Mouse (Mus musculus): ENCODE results near the gene Ptp4a2.
A peak's percentile ranks its signal among the peaks of the same experiment; 100 is the strongest.
"Not testable (repeated sequence)": the region's sequence is repeated elsewhere in the genome, so short reads cannot be mapped to it uniquely, and the experiment has no call there.

Gene Ptp4a2

GRCm38 (mm10) chr4:129810798-129811604 lies at the start of gene Ptp4a2:
Gene Ptp4a2 (plus strand): TSS chr4:129811219.
- no peak for DNase-seq (ENCODE audit: low spot score)

- no peak for DNase-seq (ENCODE audit: low spot score)
Observed at GRCm38 (mm10) chr4:129761606-129762005, 49.4 kb upstream of the Ptp4a2 start.

DNA sequence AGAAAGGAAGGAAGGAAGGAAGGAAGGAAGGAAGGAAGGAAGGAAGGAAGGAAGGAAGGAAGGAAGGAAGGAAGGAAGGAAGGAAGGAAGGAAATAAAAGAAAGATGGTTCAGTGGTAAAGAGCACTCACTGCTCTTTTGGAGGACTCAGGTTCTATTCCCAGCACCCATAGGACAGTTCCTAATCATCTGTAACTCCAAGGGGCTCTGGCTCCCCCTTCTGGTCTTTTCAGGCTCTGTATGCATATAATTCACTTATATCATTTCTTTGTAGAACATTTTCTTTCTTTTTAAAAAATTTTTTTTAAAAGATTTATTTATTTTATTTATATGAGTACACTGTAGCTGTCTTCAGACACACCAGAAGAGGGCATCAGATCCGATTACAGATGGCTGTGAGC lies 48.5 kb upstream of the Ptp4a2 start:
- not testable (repeated sequence) for DNase-seq (ENCODE audit: low spot score)

DNA sequence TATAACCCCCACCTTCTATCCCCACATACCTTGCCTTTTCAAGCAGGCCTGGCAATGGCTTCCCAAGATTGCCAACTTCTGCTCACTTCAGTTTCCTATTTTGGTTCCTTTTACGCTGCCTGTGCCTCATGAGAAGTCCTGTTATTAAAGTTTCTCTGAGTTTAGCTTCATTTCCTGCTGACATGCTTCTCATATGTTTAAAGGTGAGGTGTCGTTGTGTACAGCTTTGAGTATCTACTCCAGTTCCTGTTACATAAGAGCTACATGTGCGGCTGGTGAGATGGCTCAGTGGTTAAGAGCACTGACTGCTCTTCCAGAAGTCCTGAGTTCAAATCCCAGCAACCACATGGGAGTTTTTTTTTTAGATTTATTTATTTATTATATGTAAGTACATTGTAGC lies 45.7 kb upstream of the Ptp4a2 start:
- no peak for DNase-seq (ENCODE audit: low spot score)

DNA sequence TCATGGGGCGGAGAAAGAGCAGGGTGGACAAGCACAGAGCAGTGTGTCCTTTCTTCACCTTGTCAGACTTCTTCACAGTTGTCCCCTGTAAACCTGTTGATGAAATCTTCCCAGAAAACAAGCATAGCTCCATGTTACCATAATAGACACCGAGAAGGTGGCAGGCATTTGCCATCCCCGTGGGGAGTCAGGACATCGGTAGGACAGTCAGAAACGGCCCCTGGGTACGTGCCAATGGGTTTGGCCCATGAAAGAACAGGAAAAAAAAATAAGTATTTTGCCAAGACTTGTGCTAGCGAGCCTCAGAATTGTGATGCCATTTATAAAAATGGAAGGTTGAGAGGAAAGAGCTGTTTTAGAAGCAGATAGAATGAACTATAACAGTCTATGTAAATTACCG lies 43.2 kb upstream of the Ptp4a2 start:
- DNase-seq (ENCODE audit: low spot score) = no peak

DNA sequence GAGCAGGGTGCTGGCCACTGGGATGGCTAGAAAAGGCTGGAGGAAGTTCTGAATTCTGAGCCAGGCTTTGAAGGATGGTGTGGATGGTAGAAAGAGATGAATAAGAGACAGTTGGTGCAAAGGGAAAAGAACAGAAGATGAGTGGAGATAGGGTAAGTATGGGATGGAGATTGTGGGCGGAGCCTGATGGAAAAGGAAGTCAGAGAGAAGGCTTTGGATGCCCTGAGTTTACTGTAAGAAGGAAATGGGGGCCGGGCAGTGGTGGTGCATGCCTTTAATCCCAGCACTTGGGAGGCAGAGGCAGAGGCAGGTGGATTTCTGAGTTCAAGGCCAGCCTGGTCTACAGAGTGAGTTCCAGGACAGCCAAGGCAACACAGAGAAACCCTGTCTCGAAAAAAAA lies 42.3 kb upstream of the Ptp4a2 start:
- not testable (repeated sequence) for DNase-seq (ENCODE audit: low spot score)

DNA sequence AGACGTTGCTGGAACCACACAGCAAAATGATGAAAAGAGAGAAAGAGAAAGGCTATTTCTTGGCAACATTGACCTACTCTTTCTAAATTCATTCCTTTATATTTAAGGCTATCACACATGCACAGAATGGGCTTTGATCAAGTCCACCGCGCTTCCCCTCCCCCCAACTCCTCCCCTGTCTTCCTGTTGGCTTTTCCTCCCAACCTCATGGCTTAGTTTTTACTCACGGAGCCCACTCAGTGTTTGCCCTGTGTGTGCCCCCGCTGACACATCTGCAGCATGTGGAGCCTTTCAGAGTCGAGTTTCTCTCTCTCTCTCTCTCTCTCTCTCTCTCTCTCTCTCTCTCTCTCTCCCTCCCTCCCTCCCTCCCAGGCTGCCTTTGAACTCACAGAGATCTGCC lies 40.4 kb upstream of the Ptp4a2 start:
- no peak for DNase-seq (ENCODE audit: low spot score)

DNA sequence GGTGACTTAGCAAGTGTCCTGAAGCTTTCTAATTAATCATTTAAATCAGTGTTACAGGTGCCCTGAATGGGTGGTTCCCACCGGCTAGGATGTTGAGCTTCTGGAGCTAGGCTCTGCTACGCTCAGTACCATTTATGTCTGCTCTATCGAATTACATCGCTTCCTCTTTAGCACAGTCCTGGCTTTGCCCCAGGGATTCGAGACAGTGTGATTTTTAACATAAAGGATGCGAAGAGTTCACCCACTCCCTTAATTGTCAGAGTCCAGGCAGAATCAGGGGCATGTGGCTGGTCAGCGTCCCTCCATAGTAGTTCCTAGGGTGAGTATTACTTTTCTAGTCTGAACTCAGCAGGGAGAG lies 39.7 kb upstream of the Ptp4a2 start:
- no peak for DNase-seq (ENCODE audit: low spot score)

DNA sequence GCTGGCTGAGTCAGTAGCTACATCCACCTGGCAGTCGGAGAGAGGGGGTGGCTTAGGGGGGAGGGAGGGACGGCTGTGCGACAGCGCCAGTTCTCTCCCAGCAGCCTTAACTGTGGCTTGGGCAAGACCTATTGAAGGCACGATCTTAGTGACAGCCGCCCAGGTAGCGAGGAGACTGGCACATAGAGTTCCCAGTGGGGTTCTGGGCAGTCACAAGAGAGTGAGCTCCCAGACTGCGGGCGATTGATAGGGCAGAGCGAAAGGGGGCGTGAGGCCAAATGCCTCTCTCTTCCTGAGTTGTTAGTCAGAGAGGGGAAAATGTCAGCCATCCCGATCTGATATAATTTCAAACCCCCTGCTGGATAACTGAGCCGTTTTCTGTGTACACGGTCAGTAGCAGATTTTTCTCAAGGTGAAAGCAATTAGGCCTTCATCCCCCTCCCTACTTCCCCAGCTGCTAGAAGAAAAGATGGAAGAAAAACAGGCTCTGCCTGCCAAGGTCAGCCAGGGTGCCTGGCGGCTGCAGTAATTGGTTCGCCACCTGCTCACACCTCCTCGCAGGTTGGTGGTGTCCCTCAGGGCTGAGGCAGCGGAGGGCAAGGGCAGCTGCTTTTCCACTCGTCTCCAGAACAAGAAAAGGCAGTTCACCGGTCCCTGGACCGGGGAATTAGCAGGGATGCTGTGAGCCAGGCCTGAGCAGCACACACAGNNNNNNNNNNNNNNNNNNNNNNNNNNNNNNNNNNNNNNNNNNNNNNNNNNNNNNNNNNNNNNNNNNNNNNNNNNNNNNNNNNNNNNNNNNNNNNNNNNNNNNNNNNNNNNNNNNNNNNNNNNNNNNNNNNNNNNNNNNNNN lies 39.1 kb upstream of the Ptp4a2 start:
- DNase-seq (ENCODE audit: low spot score) = no peak

GRCm38 (mm10) chr4:129781881-129782675 lies 28.9 kb upstream of the Ptp4a2 start:
- DNase-seq (ENCODE audit: low spot score) = no peak

GRCm38 (mm10) chr4:129782857-129783331 lies 28.1 kb upstream of the Ptp4a2 start:
- DNase-seq (ENCODE audit: low spot score) = no peak

GRCm38 (mm10) chr4:129783506-129783905 lies 27.5 kb upstream of the Ptp4a2 start:
- DNase-seq (ENCODE audit: low spot score) = no peak

DNA sequence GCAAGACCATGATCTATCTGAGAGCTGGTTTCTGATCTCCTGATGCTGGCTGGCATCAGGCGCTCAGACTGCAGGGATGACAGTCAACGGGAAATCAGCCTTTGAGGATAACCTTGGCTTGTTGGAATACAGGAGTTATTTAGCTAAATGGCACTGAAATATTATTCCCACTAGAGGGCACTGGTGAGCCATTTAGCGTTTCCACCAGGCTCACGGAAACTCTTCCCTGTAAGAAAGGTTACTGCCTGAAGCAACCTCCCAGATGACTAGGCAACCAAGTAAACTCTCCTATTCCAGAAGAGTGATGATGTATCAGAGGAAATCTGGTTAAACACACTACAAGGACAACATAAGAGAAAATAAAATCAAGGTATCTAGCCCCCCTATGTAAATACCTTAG lies 25.8 kb upstream of the Ptp4a2 start:
- no peak for DNase-seq (ENCODE audit: low spot score)

GRCm38 (mm10) chr4:129788693-129789092 lies 22.3 kb upstream of the Ptp4a2 start:
- DNase-seq (ENCODE audit: low spot score) = no peak

DNA sequence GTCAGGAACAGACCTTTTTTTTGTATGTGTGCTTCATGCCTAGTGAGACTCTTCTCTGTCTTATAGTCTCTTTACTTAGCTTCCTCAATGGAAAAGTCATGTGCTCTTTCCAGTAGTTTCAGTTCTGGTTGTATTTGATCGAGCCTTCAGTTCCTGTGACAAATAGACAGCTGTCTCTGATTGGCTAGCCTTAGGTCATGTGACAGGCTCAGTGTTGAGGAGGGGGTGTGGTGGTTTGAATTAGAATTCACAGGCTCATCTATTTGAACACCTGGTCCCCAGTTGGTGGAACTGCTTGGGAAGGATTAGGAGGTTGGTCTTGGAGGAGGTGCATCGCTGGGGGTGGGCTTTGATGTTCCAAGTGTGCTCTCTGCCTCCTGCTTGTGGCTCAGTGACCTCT lies 21.4 kb upstream of the Ptp4a2 start:
- no peak for DNase-seq (ENCODE audit: low spot score)

DNA sequence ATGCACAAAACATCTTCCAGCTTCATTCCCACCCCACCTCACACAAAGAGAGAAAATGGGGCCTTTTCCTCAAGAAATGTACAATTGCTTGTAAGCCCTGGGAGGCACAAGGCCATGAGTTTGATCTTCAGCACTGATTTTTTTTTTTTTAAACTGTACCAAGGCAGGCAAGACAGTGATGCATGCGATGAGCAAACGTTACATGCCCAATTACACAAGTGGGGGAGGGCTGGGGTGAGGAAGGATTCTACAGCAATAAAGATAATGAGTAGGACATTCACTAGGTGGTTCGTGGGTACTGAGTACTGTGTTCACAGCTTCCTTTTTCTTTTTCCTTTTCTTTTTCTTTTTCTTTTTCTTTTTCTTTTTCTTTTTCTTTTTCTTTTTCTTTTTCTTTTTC lies 20.5 kb upstream of the Ptp4a2 start:
- no peak for DNase-seq (ENCODE audit: low spot score)

- no peak for DNase-seq (ENCODE audit: low spot score)
Observed at GRCm38 (mm10) chr4:129791399-129791798, 19.6 kb upstream of the Ptp4a2 start.

DNA sequence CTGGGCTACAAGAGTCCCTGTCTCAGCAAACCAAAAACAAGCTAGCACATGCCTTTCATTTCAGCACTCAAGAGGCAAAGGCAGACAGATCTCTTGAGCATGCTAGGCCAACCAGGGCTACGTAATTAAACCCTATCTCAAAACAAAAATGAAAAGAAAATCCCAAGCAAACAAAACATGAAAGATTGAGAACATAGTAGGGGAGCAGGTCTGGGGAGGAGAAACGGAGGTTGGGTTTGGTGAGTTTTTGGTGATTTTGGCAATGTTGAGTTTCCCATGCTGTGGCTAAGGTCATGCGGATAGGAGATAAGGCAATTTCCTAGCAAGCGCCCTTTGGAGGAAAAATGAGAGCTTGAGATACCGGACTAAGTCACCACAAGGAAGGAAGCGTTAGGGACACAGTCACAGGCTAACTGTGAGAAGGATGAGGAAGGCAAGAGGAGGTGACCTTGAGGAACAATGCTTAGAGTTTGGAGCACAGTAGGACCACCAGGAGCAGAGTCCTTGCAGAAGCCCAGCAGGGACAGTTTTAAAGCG lies 18.3 kb upstream of the Ptp4a2 start:
- no peak for DNase-seq (ENCODE audit: low spot score)

DNA sequence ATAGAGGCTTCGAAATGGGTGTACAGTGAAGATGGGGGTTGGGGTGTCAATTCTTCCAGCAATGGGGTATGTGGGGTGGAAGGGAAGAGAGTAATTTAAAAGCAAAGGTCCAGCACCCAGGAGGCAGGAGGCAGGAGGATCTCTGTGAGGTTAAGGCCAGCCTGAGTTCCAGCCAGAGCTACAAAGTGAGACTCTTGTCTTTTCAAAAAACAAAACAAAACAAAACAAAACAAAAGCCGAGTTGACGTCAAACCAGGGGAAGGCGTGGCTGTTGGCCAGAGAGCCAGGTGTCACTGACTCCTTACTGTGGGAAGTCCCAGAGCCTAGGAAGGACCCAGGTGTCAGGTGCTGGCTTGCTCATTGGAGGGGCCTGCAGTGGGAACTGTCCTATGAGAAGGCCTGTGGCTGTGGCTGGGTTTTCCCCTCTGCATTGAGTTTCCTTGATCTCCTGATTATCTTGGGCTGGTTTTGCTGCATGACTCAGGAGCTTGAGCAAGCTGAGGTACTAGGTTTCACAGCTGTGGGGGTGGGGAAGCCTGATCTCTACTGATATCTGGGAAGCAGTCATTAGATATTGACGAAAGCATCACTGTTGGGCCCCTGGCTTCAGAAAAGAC lies 17.2 kb upstream of the Ptp4a2 start:
- no peak for DNase-seq (ENCODE audit: low spot score)

DNA sequence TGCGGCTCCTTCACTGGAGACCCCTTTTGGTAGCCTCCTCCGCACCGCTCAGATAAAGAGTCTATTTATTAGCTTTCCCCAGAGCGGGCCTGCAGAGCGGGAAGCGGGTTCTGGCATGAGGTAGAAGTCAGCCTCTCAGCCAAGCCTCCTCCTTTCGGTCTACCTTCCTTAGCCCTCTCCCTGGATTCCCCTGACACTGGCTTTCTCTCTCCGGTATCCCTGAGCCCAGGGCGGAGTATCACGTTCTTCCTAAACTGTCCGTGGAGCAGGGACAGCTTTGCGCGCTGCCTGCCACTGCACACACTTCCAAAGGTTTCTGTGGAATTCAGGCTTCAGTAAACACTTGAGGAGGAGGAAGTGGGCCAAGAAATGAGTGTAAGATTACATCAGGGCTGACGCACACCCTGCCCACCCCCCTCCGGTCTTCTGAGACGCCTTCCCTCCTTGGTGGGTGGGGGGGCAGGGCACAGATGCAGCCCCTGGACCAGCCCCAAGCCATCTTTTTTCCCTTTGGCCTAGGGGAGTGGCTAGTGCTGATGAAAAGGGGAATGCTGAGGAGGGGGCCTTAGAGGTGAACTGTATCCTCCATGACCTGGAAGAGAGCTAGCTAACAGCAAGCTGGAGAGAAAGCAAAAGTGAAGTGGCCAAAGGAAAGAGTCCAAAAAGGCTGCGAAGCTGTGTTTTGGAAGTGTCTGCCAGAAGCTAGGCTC lies 15.7 kb upstream of the Ptp4a2 start:
- peak; percentile 37 for DNase-seq (ENCODE audit: low spot score)

DNA sequence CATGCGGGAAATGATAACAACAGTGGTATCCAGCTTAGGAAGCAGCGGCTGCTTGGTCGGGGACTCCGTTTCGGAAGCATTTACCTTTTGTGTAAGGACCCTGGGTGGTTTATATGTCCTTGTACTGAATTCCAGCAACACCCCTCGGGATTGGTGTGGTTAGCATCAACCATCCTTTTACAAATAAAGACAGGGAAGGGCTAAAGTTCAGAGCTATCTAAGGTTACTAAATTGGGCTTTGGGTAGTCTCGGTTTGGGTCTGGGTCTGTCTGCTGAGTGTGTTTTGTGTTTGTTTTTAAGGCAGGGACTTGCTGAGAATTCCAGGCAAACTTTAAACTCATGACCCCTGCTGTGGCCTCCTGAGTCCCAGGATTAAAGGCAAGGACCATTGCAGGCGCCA lies 15.2 kb upstream of the Ptp4a2 start:
- DNase-seq (ENCODE audit: low spot score) = no peak

All from ovary, postnatal 10 days (tissue).